Mouse (Mus musculus): ENCODE results near the gene Rabgap1l.
"Not testable (repeated sequence)": the region's sequence is repeated elsewhere in the genome, so short reads cannot be mapped to it uniquely, and the experiment has no call there.

The Rabgap1l gene

GRCm38 (mm10) chr1:160693094-160693447 lies 99.9 kb downstream of the Rabgap1l start:
- peak; percentile 80 to 85 for DNase-seq (ENCODE audit: low spot score in 2 of 2)

- no peak for DNase-seq (ENCODE audit: low spot score in 2 of 2)
These were observed 100.6 kb downstream of the Rabgap1l start for GRCm38 (mm10) chr1:160692224-160693093.

GRCm38 (mm10) chr1:160691196-160691590 lies 101.8 kb downstream of the Rabgap1l start:
- no peak for DNase-seq (ENCODE audit: low spot score in 2 of 2)

- no peak for DNase-seq (ENCODE audit: low spot score in 2 of 2)
These were observed 102.4 kb downstream of the Rabgap1l start for GRCm38 (mm10) chr1:160690516-160691195.

GRCm38 (mm10) chr1:160689511-160689910 lies 103.5 kb downstream of the Rabgap1l start:
- DNase-seq (ENCODE audit: low spot score in 2 of 2): no peak

GRCm38 (mm10) chr1:160684251-160684650 lies 108.8 kb downstream of the Rabgap1l start:
- DNase-seq (ENCODE audit: low spot score in 2 of 2): no peak

- no peak for DNase-seq (ENCODE audit: low spot score in 2 of 2)
These were observed 111.5 kb downstream of the Rabgap1l start for GRCm38 (mm10) chr1:160681398-160682050.

- no peak for DNase-seq (ENCODE audit: low spot score in 2 of 2)
These were observed 118.2 kb downstream of the Rabgap1l start for GRCm38 (mm10) chr1:160674763-160675162.

GRCm38 (mm10) chr1:160672088-160672814 lies 120.8 kb downstream of the Rabgap1l start:
- no peak for DNase-seq (ENCODE audit: low spot score in 2 of 2)

- DNase-seq (ENCODE audit: low spot score in 2 of 2): no peak
These were observed 137.1 kb downstream of the Rabgap1l start for GRCm38 (mm10) chr1:160655806-160656470.

- no peak for DNase-seq (ENCODE audit: low spot score in 2 of 2)
These were observed 141.3 kb downstream of the Rabgap1l start for GRCm38 (mm10) chr1:160651691-160652090.

- DNase-seq (ENCODE audit: low spot score in 2 of 2): no peak
These were observed 147.6 kb downstream of the Rabgap1l start for GRCm38 (mm10) chr1:160645416-160645815.

- DNase-seq (ENCODE audit: low spot score in 2 of 2): no peak
These were observed 164.6 kb downstream of the Rabgap1l start for GRCm38 (mm10) chr1:160628213-160628932.

- DNase-seq (ENCODE audit: low spot score in 2 of 2): not testable (repeated sequence)
These were observed 168.5 kb downstream of the Rabgap1l start for GRCm38 (mm10) chr1:160624354-160625120.

- DNase-seq (ENCODE audit: low spot score in 2 of 2): no peak
These were observed 174.8 kb downstream of the Rabgap1l start for GRCm38 (mm10) chr1:160618201-160618600.

GRCm38 (mm10) chr1:160606425-160606824 lies 186.6 kb downstream of the Rabgap1l start:
- DNase-seq (ENCODE audit: low spot score in 2 of 2): no peak

- not testable (repeated sequence) for DNase-seq (ENCODE audit: low spot score in 2 of 2)
These were observed 189.7 kb downstream of the Rabgap1l start for GRCm38 (mm10) chr1:160603312-160603711.

- DNase-seq (ENCODE audit: low spot score in 2 of 2): no peak
These were observed 195.6 kb downstream of the Rabgap1l start for GRCm38 (mm10) chr1:160597369-160597768.

- DNase-seq (ENCODE audit: low spot score in 2 of 2): no peak
These were observed 196.1 kb downstream of the Rabgap1l start for GRCm38 (mm10) chr1:160596948-160597270.
